Mouse (Mus musculus): ENCODE results near the gene Fut9.

The Fut9 gene

GRCm38 (mm10) chr4:25645580-25645979 lies 154.5 kb downstream of the Fut9 start:
- no peak for DNase-seq (ENCODE audit: low read depth)

- no peak for DNase-seq (ENCODE audit: low read depth)
These were observed 158.1 kb downstream of the Fut9 start for GRCm38 (mm10) chr4:25641993-25642392.

GRCm38 (mm10) chr4:25633262-25633661 lies 166.8 kb downstream of the Fut9 start:
- no peak for DNase-seq (ENCODE audit: low read depth)

GRCm38 (mm10) chr4:25628113-25628512 lies 171.9 kb downstream of the Fut9 start:
- no peak for DNase-seq (ENCODE audit: low read depth)

GRCm38 (mm10) chr4:25627467-25627866 lies 172.6 kb downstream of the Fut9 start:
- no peak for DNase-seq (ENCODE audit: low read depth)

GRCm38 (mm10) chr4:25627039-25627438 lies 173.0 kb downstream of the Fut9 start:
- DNase-seq (ENCODE audit: low read depth), result no peak

- no peak for DNase-seq (ENCODE audit: low read depth)
These were observed 176.9 kb downstream of the Fut9 start for GRCm38 (mm10) chr4:25623176-25623575.

- DNase-seq (ENCODE audit: low read depth), result no peak
These were observed 182.7 kb downstream of the Fut9 start for GRCm38 (mm10) chr4:25617301-25617700.

GRCm38 (mm10) chr4:25613426-25613825 lies 186.6 kb downstream of the Fut9 start:
- no peak for DNase-seq (ENCODE audit: low read depth)

GRCm38 (mm10) chr4:25610481-25610880 lies 189.6 kb downstream of the Fut9 start:
- DNase-seq (ENCODE audit: low read depth), result no peak

GRCm38 (mm10) chr4:25593218-25593617 lies 206.8 kb downstream of the Fut9 start:
- no peak for DNase-seq (ENCODE audit: low read depth)
